Mouse (Mus musculus) retina, adult 2 months (tissue): Measurements from ENCODE around the gene Gm10961.
A peak's percentile ranks its signal among the peaks of the same experiment; 100 is the strongest.
"Not testable (repeated sequence)": the region's sequence is repeated elsewhere in the genome, so short reads cannot be mapped to it uniquely, and the experiment has no call there.

ENCODE experiments used
- DNase-seq: peaks from one replicate; pipeline ENCODE4 v3.0.0-alpha.2; 2012; ENCODE audit warnings: low read depth, low spot score

The Gm10961 gene

GRCm38 (mm10) chr3:107612902-107613525 is 18.1 kb upstream of the Gm10961 start:
- DNase-seq: no peak

- DNase-seq: no peak
Observed at GRCm38 (mm10) chr3:107617800-107618199, 13.3 kb upstream of the Gm10961 start.

- no peak for DNase-seq
Observed at GRCm38 (mm10) chr3:107619911-107620310, 11.2 kb upstream of the Gm10961 start.

- no peak for DNase-seq
Observed at GRCm38 (mm10) chr3:107621286-107622075, 9.6 kb upstream of the Gm10961 start.

GRCm38 (mm10) chr3:107622537-107622936 is 8.6 kb upstream of the Gm10961 start:
- no peak for DNase-seq

GRCm38 (mm10) chr3:107624424-107624823 is 6.7 kb upstream of the Gm10961 start:
- no peak for DNase-seq

- no peak for DNase-seq
Observed at GRCm38 (mm10) chr3:107625536-107625935, 5.6 kb upstream of the Gm10961 start.

- DNase-seq: no peak
Observed at GRCm38 (mm10) chr3:107626751-107627150, 4.4 kb upstream of the Gm10961 start.

GRCm38 (mm10) chr3:107627641-107628040 is 3.5 kb upstream of the Gm10961 start:
- no peak for DNase-seq

GRCm38 (mm10) chr3:107628551-107628950 is 2.6 kb upstream of the Gm10961 start:
- no peak for DNase-seq

GRCm38 (mm10) chr3:107629411-107629810 is 1.7 kb upstream of the Gm10961 start:
- no peak for DNase-seq

- DNase-seq: peak; percentile 86
Observed at GRCm38 (mm10) chr3:107631523-107631958, 419 bp downstream of the Gm10961 start, which contains the start of gene Strip1. TSS of gene Strip1 (minus strand) at chr3:107631694.

- no peak for DNase-seq
Observed at GRCm38 (mm10) chr3:107632786-107633185, 1.7 kb downstream of the Gm10961 start.

- no peak for DNase-seq
Observed at GRCm38 (mm10) chr3:107633906-107634305, 2.8 kb downstream of the Gm10961 start.

GRCm38 (mm10) chr3:107635836-107636235 is 4.7 kb downstream of the Gm10961 start:
- DNase-seq: no peak

- no peak for DNase-seq
Observed at GRCm38 (mm10) chr3:107636236-107636635, 5.1 kb downstream of the Gm10961 start.

- no peak for DNase-seq
Observed at GRCm38 (mm10) chr3:107637606-107638172, 6.6 kb downstream of the Gm10961 start.

GRCm38 (mm10) chr3:107646947-107647346 is 15.8 kb downstream of the Gm10961 start:
- DNase-seq: no peak

- not testable (repeated sequence) for DNase-seq
Observed at GRCm38 (mm10) chr3:107650276-107650675, 19.2 kb downstream of the Gm10961 start.

GRCm38 (mm10) chr3:107652968-107653367 is 21.8 kb downstream of the Gm10961 start:
- DNase-seq: no peak

GRCm38 (mm10) chr3:107654861-107655260 is 23.7 kb downstream of the Gm10961 start:
- DNase-seq: no peak

- no peak for DNase-seq
Observed at GRCm38 (mm10) chr3:107655491-107655890, 24.4 kb downstream of the Gm10961 start.

GRCm38 (mm10) chr3:107656151-107656550 is 25.0 kb downstream of the Gm10961 start:
- DNase-seq: no peak
